Mouse (Mus musculus) c-Kit-positive CD71-positive TER-119-negative erythroid progenitor cells, embryonic 14.5 days (primary cell): ENCODE results near the gene D430041D05Rik.
"Not testable (repeated sequence)": the region's sequence is repeated elsewhere in the genome, so short reads cannot be mapped to it uniquely, and the experiment has no call there.

Experiments used
- DNase-seq: peaks from one replicate; pipeline ENCODE4 v3.0.0-alpha.2; 2013; ENCODE audit warnings: low read depth

The D430041D05Rik gene

DNA sequence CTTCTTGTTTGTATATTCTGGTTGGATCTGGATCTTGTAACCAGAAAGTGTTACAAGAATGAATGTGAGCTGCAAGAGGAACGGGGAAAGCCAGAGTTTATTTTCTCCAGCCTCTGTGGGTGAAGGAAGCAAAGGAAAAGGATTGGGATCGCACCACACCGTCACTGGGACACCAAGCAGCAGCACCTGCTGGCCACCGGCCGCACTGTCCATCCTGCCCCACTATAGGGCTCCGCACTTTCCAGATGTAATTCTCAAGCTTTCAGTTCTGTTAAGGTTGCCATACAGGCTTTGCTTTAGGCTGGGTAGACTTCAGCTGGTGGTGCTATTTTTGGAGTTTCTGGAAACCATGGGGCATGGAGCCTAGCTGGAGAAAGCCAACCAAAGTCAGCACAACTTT is 290.5 kb downstream of the D430041D05Rik start:
- no peak for DNase-seq

DNA sequence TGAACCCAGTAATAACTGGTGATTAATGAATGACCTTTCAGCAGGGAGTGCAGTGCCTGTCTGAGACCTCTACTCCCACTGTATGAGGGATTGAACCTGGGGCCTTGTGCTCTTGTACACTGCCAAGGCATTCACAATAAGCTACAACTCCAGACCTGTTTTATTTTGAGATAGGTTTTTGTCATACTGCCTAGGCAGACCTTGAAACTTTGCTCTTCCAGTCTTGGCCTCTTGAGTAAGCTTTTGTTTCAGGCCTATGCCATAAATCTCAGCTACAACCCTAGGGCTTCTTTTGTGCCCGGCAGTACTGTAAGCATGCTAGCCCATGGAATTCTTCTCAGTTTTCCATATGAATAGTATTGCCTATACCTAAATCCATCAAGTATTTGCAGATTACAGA is 291.7 kb downstream of the D430041D05Rik start:
- DNase-seq, result no peak

DNA sequence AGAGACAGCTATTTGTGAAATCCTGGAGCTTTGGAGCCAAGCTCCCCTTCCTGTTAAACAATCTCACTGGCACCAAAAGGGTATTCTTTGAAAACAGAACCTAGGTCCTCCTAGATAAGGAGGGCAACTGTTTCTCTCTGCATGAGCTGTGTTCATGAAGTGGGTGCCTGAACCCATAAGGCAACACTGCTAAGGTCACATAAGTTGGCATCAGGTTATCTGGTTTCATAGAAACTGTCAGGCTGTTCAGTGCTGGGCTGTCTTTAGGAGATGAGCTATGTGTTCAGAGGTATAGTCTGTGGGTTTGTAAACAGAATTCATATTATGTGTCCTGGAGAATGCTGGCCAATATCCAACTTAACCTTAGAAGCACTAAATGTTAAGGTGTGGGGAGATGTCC is 293.6 kb downstream of the D430041D05Rik start:
- peak; percentile 54 for DNase-seq

DNA sequence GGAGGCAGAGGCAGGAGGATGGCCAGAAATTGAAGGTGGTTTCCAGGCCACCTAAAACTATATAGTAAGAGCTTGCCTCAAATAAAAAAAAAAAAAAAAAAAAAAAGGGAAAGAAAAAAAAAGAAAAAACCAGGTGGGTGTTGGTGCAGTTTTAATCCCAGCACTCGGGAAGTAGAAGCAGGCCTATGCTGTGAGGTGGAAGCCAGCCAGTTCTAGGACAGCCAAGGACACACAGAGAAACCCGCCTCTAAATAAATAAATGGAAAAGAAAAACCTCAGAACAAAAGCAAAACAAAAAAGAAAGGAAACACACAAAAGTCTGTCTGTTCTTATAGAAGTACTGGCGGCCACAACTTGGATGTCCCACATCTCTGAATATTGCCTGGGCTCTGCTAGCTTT is 295.9 kb downstream of the D430041D05Rik start:
- no peak for DNase-seq

DNA sequence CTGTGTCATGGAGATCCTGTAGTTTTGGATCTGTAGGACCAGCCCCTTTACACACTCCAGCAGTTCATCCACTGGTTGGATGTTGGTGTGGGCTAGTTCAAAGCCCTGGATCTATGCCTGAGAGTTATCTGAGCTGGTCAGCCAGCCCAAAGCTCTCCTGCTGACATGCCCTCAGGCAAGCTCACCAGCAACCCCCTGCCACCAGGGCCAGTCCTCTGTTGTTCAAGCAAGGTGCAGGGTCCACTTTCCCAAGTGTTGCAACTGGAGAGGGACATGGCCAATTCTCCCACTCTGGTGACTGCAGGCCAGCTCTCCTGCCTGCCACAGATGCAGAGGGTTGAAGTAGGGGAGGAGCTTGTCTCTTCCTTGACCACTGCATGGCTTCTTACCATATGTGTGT is 297.2 kb downstream of the D430041D05Rik start:
- not testable (repeated sequence) for DNase-seq

DNA sequence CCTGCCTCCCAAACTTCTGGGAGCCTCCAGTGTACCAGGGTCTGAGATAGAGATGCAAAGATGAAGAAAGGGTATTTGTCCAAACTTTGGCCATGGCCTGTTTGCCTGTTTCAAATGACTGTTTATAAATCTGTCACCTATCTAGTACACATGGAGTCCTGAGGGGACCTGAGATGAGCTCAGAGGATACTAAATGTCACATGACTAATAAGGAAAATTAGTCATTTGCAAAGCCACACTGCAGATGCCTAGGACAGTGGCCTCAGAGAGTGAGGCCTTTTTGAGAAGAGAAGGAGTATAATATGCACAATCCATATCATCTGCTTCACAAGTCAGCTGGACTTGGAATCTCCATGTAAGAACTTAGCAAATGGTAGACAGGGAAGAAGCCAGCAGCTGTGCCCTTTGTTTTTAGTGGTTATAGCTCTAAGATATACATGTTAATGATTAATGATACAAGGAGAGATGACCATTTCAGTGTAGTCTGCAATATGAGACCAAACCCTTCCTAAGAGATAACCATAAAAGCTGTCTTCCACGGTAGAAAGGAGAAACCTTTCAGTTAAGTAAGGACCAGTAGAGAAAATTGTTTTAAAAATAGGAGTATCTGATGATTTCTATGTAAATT is 299.5 kb downstream of the D430041D05Rik start:
- DNase-seq, result not testable (repeated sequence)

DNA sequence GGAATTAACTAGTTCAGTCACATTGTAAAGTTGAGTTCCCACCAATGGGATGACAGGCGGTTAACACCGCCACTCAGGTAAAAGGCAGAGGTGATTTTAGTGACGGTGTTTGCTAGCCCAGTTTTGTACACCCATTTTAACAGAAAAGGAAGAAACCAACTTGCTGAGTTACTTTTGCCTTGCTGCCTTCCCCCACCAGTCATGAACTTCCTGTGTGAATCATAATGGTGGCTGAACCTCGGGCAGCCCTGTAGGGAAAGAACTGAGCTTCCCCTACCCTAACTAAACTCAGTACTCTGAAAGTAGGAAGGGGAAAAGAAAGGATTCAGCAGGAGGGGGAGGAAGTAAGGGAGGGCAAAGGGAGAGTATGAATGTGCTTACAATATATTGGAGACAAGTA is 300.8 kb downstream of the D430041D05Rik start:
- DNase-seq, result no peak

DNA sequence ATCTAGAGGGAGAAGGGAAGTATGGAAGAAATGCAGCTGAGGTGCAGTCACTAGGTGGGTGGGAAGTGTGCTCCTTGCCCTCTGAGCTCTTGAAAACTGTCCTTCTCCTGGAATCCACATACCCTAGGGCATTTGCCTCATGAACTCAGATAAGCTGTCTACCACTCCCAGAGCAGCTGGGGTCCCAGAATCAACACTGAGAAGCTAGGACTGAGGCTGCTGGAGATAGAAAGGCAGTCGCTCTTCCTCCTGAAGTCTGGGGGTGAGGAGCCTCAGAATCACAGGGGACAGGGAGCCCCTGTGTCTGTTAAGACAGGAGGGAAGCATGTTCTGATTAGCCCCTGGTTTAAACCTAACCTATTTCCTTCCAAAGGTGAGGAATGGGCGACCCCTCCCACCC is 301.3 kb downstream of the D430041D05Rik start:
- no peak for DNase-seq

DNA sequence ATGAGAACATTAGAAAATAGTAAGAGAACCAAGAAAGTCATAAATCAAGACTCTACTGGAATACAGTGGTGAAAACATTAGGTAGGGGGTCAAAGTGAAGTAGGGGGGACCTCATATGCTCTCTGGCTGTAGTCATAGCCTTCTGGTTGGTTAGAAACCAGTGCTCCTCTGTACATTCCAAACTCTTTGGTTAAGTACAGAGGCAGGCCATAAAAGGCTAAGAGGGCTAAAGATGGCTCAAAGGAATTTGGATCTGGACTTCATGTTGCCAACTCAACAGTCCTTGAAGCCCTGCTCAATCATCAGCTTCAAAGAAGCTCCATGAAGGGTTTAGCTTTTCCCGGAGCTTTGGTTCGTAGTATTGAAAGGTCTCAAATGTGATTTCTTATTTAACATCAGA is 301.8 kb downstream of the D430041D05Rik start:
- DNase-seq, result not testable (repeated sequence)

DNA sequence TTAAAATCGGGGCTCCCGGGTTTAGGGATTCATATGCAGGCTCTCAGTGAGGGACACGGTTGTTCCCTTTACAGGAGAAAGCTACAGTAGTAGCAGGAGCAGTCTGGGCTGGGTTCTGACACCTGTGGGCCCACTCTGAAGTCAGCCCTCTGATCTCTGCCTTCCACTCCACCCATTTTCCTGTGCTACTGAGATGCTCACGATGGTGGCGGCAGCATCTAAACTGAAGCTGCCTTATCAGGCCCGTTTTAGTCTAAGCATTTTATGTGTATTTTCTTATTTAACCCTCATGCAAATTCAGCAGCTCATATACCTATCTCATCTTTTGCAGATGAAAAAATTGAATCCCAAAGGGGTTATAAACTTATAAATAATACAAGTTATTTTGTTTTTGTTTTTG is 306.0 kb downstream of the D430041D05Rik start:
- DNase-seq, result no peak

DNA sequence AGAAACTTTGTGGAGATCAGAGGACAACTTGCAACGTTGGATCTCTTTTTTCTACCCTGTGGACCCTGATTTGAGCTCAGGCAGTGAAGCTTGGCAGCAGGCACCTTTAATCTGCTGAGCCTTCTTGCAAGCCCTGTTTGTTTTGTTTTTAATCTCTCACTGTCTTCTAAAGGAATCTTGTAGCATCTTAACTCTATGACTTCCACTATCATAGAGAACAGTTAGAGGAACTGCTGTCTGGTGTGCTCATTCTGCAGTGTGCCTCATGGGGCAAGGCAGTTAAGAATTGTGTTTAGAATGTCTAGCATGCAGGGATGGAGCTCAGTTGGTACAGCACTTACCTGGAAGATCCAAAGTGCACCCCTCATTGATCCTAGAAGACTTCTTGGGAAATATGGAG is 310.9 kb downstream of the D430041D05Rik start:
- DNase-seq, result no peak

DNA sequence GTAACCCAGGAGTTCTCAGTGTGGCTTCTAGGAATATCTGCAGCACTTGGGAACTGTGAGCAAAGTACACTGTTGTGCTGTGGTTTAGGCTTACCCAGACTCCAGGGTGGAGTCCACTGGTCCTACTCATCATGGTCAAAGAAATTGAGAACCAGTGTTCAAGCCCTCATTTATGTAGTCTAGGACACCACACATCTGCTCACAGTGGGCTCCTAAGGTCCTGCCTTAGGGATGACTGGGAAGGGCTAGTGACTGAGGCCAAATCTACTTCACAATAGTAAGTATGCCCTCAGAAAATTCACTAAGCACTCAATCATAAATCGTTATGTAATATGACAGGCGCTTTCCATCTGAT is 311.6 kb downstream of the D430041D05Rik start:
- no peak for DNase-seq

DNA sequence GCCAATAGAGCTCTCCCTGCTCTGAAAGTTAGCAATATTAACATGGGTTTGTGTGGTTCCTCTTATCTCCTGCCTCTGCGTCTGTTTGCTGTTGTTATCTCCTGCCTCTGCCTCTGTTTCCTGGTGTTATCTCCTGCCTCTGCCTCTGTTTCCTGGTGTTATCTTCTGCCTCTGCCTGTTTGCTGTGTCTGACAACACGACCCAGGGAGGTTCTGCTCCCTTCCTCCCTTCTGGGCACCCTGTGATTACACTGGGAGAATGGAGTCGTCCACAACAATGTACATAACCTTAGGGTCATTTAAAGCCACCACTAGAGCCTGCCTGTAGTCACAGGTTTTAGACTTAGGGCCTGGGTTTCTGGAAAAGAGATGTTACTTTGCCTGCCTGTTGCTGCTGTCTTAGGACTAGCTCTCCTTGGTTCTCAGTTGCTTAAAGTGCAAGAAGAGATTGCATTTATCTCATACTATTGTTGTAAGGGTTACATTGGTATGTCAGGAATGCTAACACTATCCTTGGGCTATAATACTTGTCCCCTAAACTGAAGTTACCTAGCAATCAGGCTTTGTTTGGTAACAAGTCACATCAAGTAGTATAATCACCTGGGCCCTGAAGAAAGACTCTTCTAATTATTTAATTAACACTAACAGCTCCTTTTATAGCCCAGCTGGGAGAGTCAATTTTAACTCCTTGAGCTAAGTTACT is 312.1 kb downstream of the D430041D05Rik start:
- DNase-seq, result no peak

DNA sequence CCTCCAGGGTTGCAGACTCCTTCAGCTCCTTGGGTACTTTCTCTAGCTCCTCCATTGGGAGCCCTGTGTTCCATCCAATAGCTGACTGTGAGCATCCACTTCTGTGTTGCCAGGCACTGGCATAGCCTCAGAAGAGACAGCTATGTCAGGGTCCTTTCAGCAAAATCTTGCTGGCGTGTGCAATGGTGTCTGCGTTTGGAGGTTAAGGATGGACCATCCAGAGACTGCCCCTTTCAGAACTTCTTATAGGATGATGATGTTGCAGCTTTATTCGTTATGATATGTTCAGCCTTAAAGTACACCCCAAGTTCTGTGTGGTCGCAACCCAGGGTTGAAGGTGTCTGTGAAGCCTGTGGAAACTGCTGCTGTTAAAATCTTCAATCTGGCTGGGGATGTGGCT is 313.4 kb downstream of the D430041D05Rik start:
- DNase-seq, result not testable (repeated sequence)

DNA sequence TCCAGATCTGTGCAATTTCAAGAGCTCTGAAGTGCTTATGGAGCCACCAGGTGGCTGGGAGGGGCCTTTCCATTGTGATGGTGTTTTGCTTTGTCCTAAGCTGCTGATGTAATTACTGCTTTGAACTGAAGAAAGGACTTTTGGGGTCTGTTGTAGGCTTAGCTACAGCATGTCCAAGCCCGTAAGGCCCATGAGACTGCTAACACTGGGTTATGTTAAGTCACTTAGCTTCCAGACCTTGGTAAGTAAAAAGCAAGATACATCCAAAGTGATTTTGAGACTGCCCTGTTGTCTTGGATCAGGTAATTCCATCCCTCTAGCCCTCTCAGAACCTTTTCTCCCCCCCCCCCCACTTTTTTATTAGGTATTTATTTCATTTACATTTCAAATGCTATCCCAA is 314.0 kb downstream of the D430041D05Rik start:
- not testable (repeated sequence) for DNase-seq

DNA sequence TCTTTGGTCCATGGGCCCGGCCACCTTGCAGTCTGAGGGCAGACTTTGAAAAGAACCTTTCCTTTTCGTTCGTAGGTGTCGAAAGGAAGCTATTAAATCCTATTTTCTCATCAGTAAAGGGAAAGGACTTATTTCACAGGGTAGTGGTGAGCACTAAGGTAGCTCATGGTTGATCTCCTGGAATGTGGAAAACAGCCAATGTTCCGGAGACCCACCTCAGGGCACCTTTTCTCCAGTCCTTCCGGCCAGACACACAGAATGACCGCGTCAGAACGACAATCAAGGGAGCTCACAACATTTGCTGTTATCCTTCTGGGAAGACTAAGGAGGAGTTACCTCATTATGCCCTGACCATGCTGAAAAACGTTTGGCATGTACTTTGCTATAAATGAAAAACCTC is 314.6 kb downstream of the D430041D05Rik start:
- no peak for DNase-seq

DNA sequence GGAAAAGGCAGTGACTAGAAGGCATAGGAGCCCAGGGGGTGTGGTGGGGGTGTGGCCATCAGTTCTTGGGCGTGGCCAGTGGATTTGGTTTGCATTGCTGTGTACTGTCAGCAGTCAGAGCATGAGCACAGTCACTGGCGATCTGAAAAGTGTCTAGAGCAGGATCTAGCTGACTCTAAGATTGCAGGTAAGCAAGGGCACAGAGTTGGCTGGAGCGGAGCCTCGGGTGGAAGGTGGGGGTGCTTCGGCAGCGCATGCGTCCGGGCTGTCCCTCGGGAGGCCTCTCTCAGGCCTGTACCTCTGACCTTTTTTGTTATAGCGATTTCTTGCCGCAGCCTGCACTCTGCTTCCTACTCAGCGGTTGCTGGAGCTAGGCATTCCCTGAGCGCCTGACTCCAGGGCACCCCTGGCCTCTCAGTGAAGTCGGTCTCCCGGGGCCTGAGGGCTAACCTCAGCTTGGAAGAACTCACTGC is 315.0 kb downstream of the D430041D05Rik start, which contains the start of gene Cd59a:
Cd59a (plus strand) TSS at position 61 of the 473 bp plus-strand sequence.
- DNase-seq, result peak; percentile 91

DNA sequence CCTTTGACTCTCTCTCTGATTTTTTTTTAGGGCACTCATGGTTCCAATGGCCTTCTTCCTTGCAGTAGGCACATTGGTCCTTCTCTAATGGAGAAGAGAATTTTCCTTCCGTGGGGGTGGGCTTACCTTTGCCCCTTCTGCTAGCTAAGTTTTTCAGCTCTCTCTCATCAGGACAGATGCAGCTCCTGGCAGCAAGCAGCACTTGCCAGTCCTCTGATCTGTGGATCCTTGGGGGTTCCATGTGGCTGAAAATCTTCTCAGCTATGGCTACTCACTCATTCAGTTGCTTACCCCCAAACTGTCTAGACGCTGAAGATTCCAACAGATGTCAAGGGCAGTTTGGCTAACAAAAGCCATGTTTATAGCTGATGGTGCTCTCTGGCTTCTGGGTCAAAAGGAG is 317.5 kb downstream of the D430041D05Rik start:
- no peak for DNase-seq
